Mouse (Mus musculus) MEL (cell line): ENCODE measurements at regions not wholly inside any gene's neighbourhood (a gene's known extent, or its start where the extent isn't known, plus 50 kb on each side); places are given as distances from the start of the nearest gene placed in this dataset.

Source experiments
- DNase-seq: peaks from one replicate; pipeline ENCODE4 v3.0.0; 2011; ENCODE audit warnings: low read depth, low spot score
- H3K27ac ChIP-seq: 2 replicates; pipeline ENCODE4 v1.5.1; 2012; ENCODE audit warnings: low read depth, mild to moderate bottlenecking, control low read depth, low read length, moderate library complexity; ENCODE audit not compliant: control insufficient read depth
- H3K27me3 ChIP-seq, 2 experiments: fragments of 150-350 bp in 1 of 2; sonication (generic) in 1 of 2; 2 replicates each; pipeline ENCODE4 v1.6.1; 2012; ENCODE audit warnings: low read length in 2 of 2, mild to moderate bottlenecking in 2 of 2, improper control_type of control experiment in 1 of 2, moderate library complexity in 1 of 2; ENCODE audit not compliant: insufficient read depth in 2 of 2, control insufficient read depth in 1 of 2
- H3K36me3 ChIP-seq, 2 experiments: 2 replicates each; pipeline ENCODE4 v1.6.1; 2012 to 2014; ENCODE audit warnings: low read length in 2 of 2, improper control_type of control experiment in 1 of 2, inconsistent platforms in 1 of 2, mild to moderate bottlenecking in 1 of 2; ENCODE audit not compliant: insufficient read depth in 2 of 2, control insufficient read depth in 1 of 2
- H3K4me1 ChIP-seq, 2 experiments: fragments of 150-350 bp in 1 of 2; sonication (generic) in 1 of 2; 2 replicates each; pipeline ENCODE4 v1.6.1; 2012; ENCODE audit warnings: low read length in 2 of 2, improper control_type of control experiment in 1 of 2, mild to moderate bottlenecking in 1 of 2; ENCODE audit not compliant: insufficient read depth in 2 of 2, control insufficient read depth in 1 of 2
- H3K4me3 ChIP-seq, 2 experiments: fragments of 150-350 bp in 1 of 2; sonication (generic) in 1 of 2; 2 replicates each; pipeline ENCODE4 v1.5.1; 2012; ENCODE audit warnings: low read depth in 2 of 2, low read length in 2 of 2, mild to moderate bottlenecking in 2 of 2, moderate library complexity in 2 of 2, control low read depth in 1 of 2, improper control_type of control experiment in 1 of 2; ENCODE audit not compliant: control insufficient read depth in 1 of 2, insufficient read depth in 1 of 2
- H3K79me2 ChIP-seq: 2 replicates; pipeline ENCODE4 v1.6.1; 2012; ENCODE audit warnings: mild to moderate bottlenecking, low read length, moderate library complexity; ENCODE audit not compliant: control insufficient read depth, poor library complexity, insufficient read depth
- H3K9ac ChIP-seq: 2 replicates; pipeline ENCODE4 v1.6.1; 2012; ENCODE audit warnings: low read depth, mild to moderate bottlenecking, control low read depth, low read length, moderate library complexity; ENCODE audit not compliant: control insufficient read depth, poor library complexity, severe bottlenecking
- H3K9me3 ChIP-seq: fragments of 150-350 bp; sonication (generic); replicated peaks from 2 replicates; pipeline ENCODE4 v1.6.1; 2012; ENCODE audit warnings: mild to moderate bottlenecking, low read length, improper control_type of control experiment, moderate library complexity; ENCODE audit not compliant: insufficient read depth
- BHLHE40 ChIP-seq: IDR thresholded peaks from 2 replicates; pipeline ENCODE4 v1.6.1; 2012; ENCODE audit warnings: low read depth, mild to moderate bottlenecking, inconsistent platforms, low read length, improper control_type of control experiment, borderline replicate concordance
- CHD1 ChIP-seq: IDR thresholded peaks from 2 replicates; pipeline ENCODE4 v1.6.1; 2012; ENCODE audit warnings: low read depth, mild to moderate bottlenecking, inconsistent platforms, low read length, improper control_type of control experiment
- CTCF ChIP-seq, 3 experiments: IDR thresholded peaks in 2 of 3; conservative IDR thresholded peaks in 1 of 3; 2 replicates each; pipeline ENCODE4 v1.5.1; 2011 to 2012; ENCODE audit warnings: low read length in 3 of 3, low read depth in 2 of 3, mild to moderate bottlenecking in 2 of 3, improper control_type of control experiment in 1 of 3, inconsistent platforms in 1 of 3, mixed read lengths in 1 of 3, moderate library complexity in 1 of 3; ENCODE audit not compliant: control insufficient read depth in 1 of 3, insufficient read depth in 1 of 3, poor library complexity in 1 of 3, severe bottlenecking in 1 of 3
- E2F4 ChIP-seq: IDR thresholded peaks from 2 replicates; pipeline ENCODE4 v1.6.1; 2011; ENCODE audit warnings: low read depth, low read length, improper control_type of control experiment, borderline replicate concordance
- ELF1 ChIP-seq: IDR thresholded peaks from 2 replicates; pipeline ENCODE4 v1.6.1; 2014; ENCODE audit warnings: low read depth, mild to moderate bottlenecking, inconsistent platforms, low read length, improper control_type of control experiment, moderate library complexity
- EP300 ChIP-seq, 2 experiments: IDR thresholded peaks; 2 replicates each; pipeline ENCODE4 v1.6.1; 2011; ENCODE audit warnings: improper control_type of control experiment in 2 of 2, low read length in 2 of 2, low read depth in 1 of 2, mild to moderate bottlenecking in 1 of 2
- ETS1 ChIP-seq: IDR thresholded peaks from 2 replicates; pipeline ENCODE4 v1.6.1; 2012; ENCODE audit warnings: low read depth, mild to moderate bottlenecking, inconsistent platforms, low read length, improper control_type of control experiment, moderate library complexity
- GABPA ChIP-seq: IDR thresholded peaks from 2 replicates; pipeline ENCODE4 v1.6.1; 2012; ENCODE audit warnings: low read depth, mild to moderate bottlenecking, inconsistent platforms, low read length, improper control_type of control experiment, moderate library complexity
- GATA1 ChIP-seq: IDR thresholded peaks from 2 replicates; pipeline ENCODE4 v1.6.1; 2011; ENCODE audit warnings: low read depth, low read length, improper control_type of control experiment
- HCFC1 ChIP-seq: IDR thresholded peaks from 2 replicates; pipeline ENCODE4 v1.6.1; 2012; ENCODE audit warnings: low read depth, mild to moderate bottlenecking, inconsistent platforms, low read length, improper control_type of control experiment, moderate library complexity
- JUND ChIP-seq: IDR thresholded peaks from 2 replicates; pipeline ENCODE4 v1.6.1; 2011; ENCODE audit warnings: low read depth, mild to moderate bottlenecking, improper control_type of control experiment, low read length
- MAX ChIP-seq: IDR thresholded peaks from 2 replicates; pipeline ENCODE4 v1.6.1; 2011; ENCODE audit warnings: low read length, improper control_type of control experiment
- MAZ ChIP-seq: IDR thresholded peaks from 2 replicates; pipeline ENCODE4 v1.6.1; 2012; ENCODE audit warnings: low read depth, mild to moderate bottlenecking, inconsistent platforms, low read length, improper control_type of control experiment
- MEF2A ChIP-seq: IDR thresholded peaks from 2 replicates; pipeline ENCODE4 v1.6.1; 2014; ENCODE audit warnings: low read depth, mild to moderate bottlenecking, inconsistent platforms, low read length, improper control_type of control experiment; ENCODE audit not compliant: poor library complexity, insufficient replicate concordance, severe bottlenecking; ENCODE audit errors: extremely low read depth
- MXI1 ChIP-seq: IDR thresholded peaks from 2 replicates; pipeline ENCODE4 v1.6.1; 2011; ENCODE audit warnings: mild to moderate bottlenecking, low read depth, low read length, improper control_type of control experiment
- NRF1 ChIP-seq: IDR thresholded peaks from 2 replicates; pipeline ENCODE4 v1.6.1; 2014; ENCODE audit warnings: low read depth, mild to moderate bottlenecking, inconsistent platforms, low read length, improper control_type of control experiment, moderate library complexity; ENCODE audit not compliant: poor library complexity, insufficient read depth, severe bottlenecking
- POLR2A ChIP-seq, 2 experiments: IDR thresholded peaks; 2 replicates each; pipeline ENCODE4 v1.6.1; 2011 to 2012; ENCODE audit warnings: low read length in 2 of 2, mild to moderate bottlenecking in 2 of 2, control low read depth in 1 of 2, improper control_type of control experiment in 1 of 2, low read depth in 1 of 2, moderate library complexity in 1 of 2; ENCODE audit not compliant: control insufficient read depth in 1 of 2, insufficient read depth in 1 of 2, poor library complexity in 1 of 2
- POLR2AphosphoS2 ChIP-seq: IDR thresholded peaks from 2 replicates; pipeline ENCODE4 v1.6.1; 2011; ENCODE audit warnings: low read length, improper control_type of control experiment
- SIN3A ChIP-seq: IDR thresholded peaks from 2 replicates; pipeline ENCODE4 v1.6.1; 2012; ENCODE audit warnings: low read length, improper control_type of control experiment, inconsistent platforms
- TAL1 ChIP-seq: IDR thresholded peaks from 2 replicates; pipeline ENCODE4 v1.6.1; 2012; ENCODE audit warnings: mild to moderate bottlenecking, inconsistent platforms, low read length, moderate library complexity, mixed read lengths
- TBP ChIP-seq: IDR thresholded peaks from 2 replicates; pipeline ENCODE4 v1.8.0; 2011; ENCODE audit warnings: low read depth, low read length, improper control_type of control experiment
- UBTF ChIP-seq: IDR thresholded peaks from 2 replicates; pipeline ENCODE4 v1.6.1; 2012; ENCODE audit warnings: low read depth, mild to moderate bottlenecking, inconsistent platforms, low read length, improper control_type of control experiment, moderate library complexity, borderline replicate concordance; ENCODE audit not compliant: insufficient read depth
- USF1 ChIP-seq: IDR thresholded peaks from 2 replicates; pipeline ENCODE4 v1.6.1; 2014; ENCODE audit warnings: low read depth, mild to moderate bottlenecking, inconsistent platforms, low read length, improper control_type of control experiment, moderate library complexity
- USF2 ChIP-seq, 2 experiments: IDR thresholded peaks; 2 replicates each; pipeline ENCODE4 v1.6.1; 2011 to 2012; ENCODE audit warnings: improper control_type of control experiment in 2 of 2, low read length in 2 of 2, borderline replicate concordance in 1 of 2, inconsistent platforms in 1 of 2, low read depth in 1 of 2, mild to moderate bottlenecking in 1 of 2; ENCODE audit not compliant: insufficient read depth in 1 of 2
- ZC3H11A ChIP-seq: IDR thresholded peaks from 2 replicates; pipeline ENCODE4 v1.6.1; 2012; ENCODE audit warnings: low read depth, mild to moderate bottlenecking, inconsistent platforms, low read length, improper control_type of control experiment
- ZMIZ1 ChIP-seq: IDR thresholded peaks from 2 replicates; pipeline ENCODE4 v1.6.1; 2012; ENCODE audit warnings: low read depth, mild to moderate bottlenecking, inconsistent platforms, low read length, improper control_type of control experiment, moderate library complexity
- ZNF384 ChIP-seq: IDR thresholded peaks from 2 replicates; pipeline ENCODE4 v1.6.1; 2012; ENCODE audit warnings: low read depth, mild to moderate bottlenecking, inconsistent platforms, low read length, improper control_type of control experiment

GRCm38 (mm10) chr15:27409856-27410255 is 56.6 kb upstream of the Ank start:
- no peaks in the 10 kb centered on the region for H3K27me3 ChIP-seq
- TF ChIP-seq MXI1 (no peak), MAX (no peak), TAL1 (no peak), HCFC1 (no peak), JUND (no peak), MAZ (no peak), ZMIZ1 (no peak), USF1 (no peak), ZC3H11A (no peak), POLR2A (IDR thresholded peaks at IDR 0.05; ENCODE audit: control insufficient read depth in 1 of 2, insufficient read depth in 1 of 2, low read depth in 1 of 2, low read length in 2 of 2, poor library complexity in 1 of 2) (no peak), ETS1 (no peak), NRF1 (no peak), E2F4 (no peak), USF2 (IDR thresholded peaks at IDR 0.05; ENCODE audit: borderline replicate concordance in 1 of 2, insufficient read depth in 1 of 2, low read depth in 1 of 2, low read length in 2 of 2) (no peak), MEF2A (no peak), CHD1 (no peak), CTCF (IDR thresholded peaks at IDR 0.05 in 2 of 3, conservative IDR thresholded peaks at IDR 0.05 in 1 of 3; ENCODE audit: control insufficient read depth in 1 of 3, insufficient read depth in 1 of 3, low read depth in 2 of 3, low read length in 3 of 3, poor library complexity in 1 of 3, severe bottlenecking in 1 of 3) (no peak), GABPA (no peak), EP300 (IDR thresholded peaks at IDR 0.05; ENCODE audit: low read depth in 1 of 2, low read length in 2 of 2) (no peak), ELF1 (no peak)
- H3K79me2 ChIP-seq, result no peaks in the 10 kb centered on the region
- H3K9ac ChIP-seq, result no peak overlapping the region
- no peaks in the 10 kb centered on the region for H3K4me1 ChIP-seq
- no peaks in the 10 kb centered on the region for H3K36me3 ChIP-seq
- H3K4me3 ChIP-seq, result no peak overlapping the region
- H3K27ac ChIP-seq, result no peak overlapping the region
- no peak for DNase-seq
- no peaks in the 10 kb centered on the region for H3K9me3 ChIP-seq

- H3K9ac ChIP-seq, result no peak overlapping the region
- TF ChIP-seq GATA1 (no peak), ELF1 (no peak), CHD1 (no peak), USF2 (IDR thresholded peaks at IDR 0.05; ENCODE audit: borderline replicate concordance in 1 of 2, insufficient read depth in 1 of 2, low read depth in 1 of 2, low read length in 2 of 2) (no peak), BHLHE40 (no peak), UBTF (no peak), NRF1 (no peak), MAZ (no peak), POLR2AphosphoS2 (no peak), TBP (no peak), ZNF384 (no peak), SIN3A (no peak), ZMIZ1 (no peak)
- TF ChIP-seq, all 39 proteins: peak for 0
- no peaks in the 10 kb centered on the region for H3K79me2 ChIP-seq
- H3K36me3 ChIP-seq, result no peaks in the 10 kb centered on the region
- H3K27ac ChIP-seq, result no peak overlapping the region
- no peaks in the 10 kb centered on the region for H3K27me3 ChIP-seq
- H3K4me1 ChIP-seq, result no peaks in the 10 kb centered on the region
- H3K9me3 ChIP-seq, result no peaks in the 10 kb centered on the region
- DNase-seq, result no peak
- H3K4me3 ChIP-seq, result no peak overlapping the region
Observed at GRCm38 (mm10) chr15:27412304-27412703, 54.2 kb upstream of the Ank start.
